Mouse (Mus musculus): ENCODE measurements around the gene Plekha7. TPM values are rescaled to one million over a fixed set of nuclear protein-coding genes. Genes with fewer than 3 reads are reported as not detected.

Plekha7 gene
- polyA plus RNA-seq, 1 experiment from 2014 or later: 11.8 TPM

GRCm38 (mm10) chr7:116149568-116149967 is 158.6 kb downstream of the Plekha7 start:
- TF ChIP-seq CTCF (IDR thresholded peaks at IDR 0.05; ENCODE audit: low read depth): no peak
- H3K9me3 ChIP-seq (replicated peaks; ENCODE audit: low read length): no peaks in the 10 kb centered on the region
- H3K9ac ChIP-seq (ENCODE audit: low read depth, low read length): no peak overlapping the region
- H3K4me1 ChIP-seq (replicated peaks; ENCODE audit: insufficient read depth, low read length): no peaks in the 10 kb centered on the region
- 76% methylated on average over 4 of the region's 4 CpGs for WGBS
- no peak for DNase-seq (ENCODE audit: low spot score)
- H3K27ac ChIP-seq: no peak overlapping the region
- H3K36me3 ChIP-seq (ENCODE audit: insufficient read depth, low read length): no peaks in the 10 kb centered on the region
- no peak for ATAC-seq (replicated peaks; ENCODE audit: low FRiP score, low read depth)
- H3K4me2 ChIP-seq (ENCODE audit: low read length): no peak overlapping the region
- H3K4me3 ChIP-seq (replicated peaks; ENCODE audit: low read depth, low read length): no peak overlapping the region
- H3K27me3 ChIP-seq (ENCODE audit: insufficient read depth, low read length): no peaks in the 10 kb centered on the region

GRCm38 (mm10) chr7:116147114-116147513 is 161.1 kb downstream of the Plekha7 start:
- no peak for DNase-seq (ENCODE audit: low spot score)
- Histone ChIP-seq H3K9me3 (replicated peaks; ENCODE audit: low read length) (no peaks in the 10 kb centered on the region), H3K27ac (no peak overlapping the region), H3K9ac (ENCODE audit: low read depth, low read length) (no peak overlapping the region), H3K4me3 (replicated peaks; ENCODE audit: low read depth, low read length) (no peak overlapping the region), H3K27me3 (ENCODE audit: insufficient read depth, low read length) (no peaks in the 10 kb centered on the region), H3K4me2 (ENCODE audit: low read length) (no peak overlapping the region), H3K36me3 (ENCODE audit: insufficient read depth, low read length) (no peaks in the 10 kb centered on the region), H3K4me1 (replicated peaks; ENCODE audit: insufficient read depth, low read length) (no peaks in the 10 kb centered on the region)
- 95% methylated on average over 2 of the region's 2 CpGs for WGBS
- no peak for ATAC-seq (replicated peaks; ENCODE audit: low FRiP score, low read depth)
- no peak; the same call in 1 of the 2 replicates for TF ChIP-seq CTCF (IDR thresholded peaks at IDR 0.05; ENCODE audit: low read depth)

GRCm38 (mm10) chr7:116145030-116145429 is 163.1 kb downstream of the Plekha7 start:
- H3K9ac ChIP-seq (ENCODE audit: low read depth, low read length): no peak overlapping the region
- DNase-seq (ENCODE audit: low spot score): no peak
- 0 out of 2 replicates have a peak, but pooled peaks have one; percentile 17 for ATAC-seq (replicated peaks; ENCODE audit: low FRiP score, low read depth)
- H3K4me1 ChIP-seq (replicated peaks; ENCODE audit: insufficient read depth, low read length): no peaks in the 10 kb centered on the region
- H3K4me2 ChIP-seq (ENCODE audit: low read length): no peak overlapping the region
- H3K9me3 ChIP-seq (replicated peaks; ENCODE audit: low read length): no peaks in the 10 kb centered on the region
- no peak overlapping the region for H3K27ac ChIP-seq
- H3K27me3 ChIP-seq (ENCODE audit: insufficient read depth, low read length): no peaks in the 10 kb centered on the region
- WGBS: 76% methylated on average over 6 of the region's 6 CpGs
- TF ChIP-seq CTCF (IDR thresholded peaks at IDR 0.05; ENCODE audit: low read depth): no peak
- no peaks in the 10 kb centered on the region for H3K36me3 ChIP-seq (ENCODE audit: insufficient read depth, low read length)
- H3K4me3 ChIP-seq (replicated peaks; ENCODE audit: low read depth, low read length): no peak overlapping the region

- no peak for DNase-seq (ENCODE audit: low spot score)
- Histone ChIP-seq H3K4me3 (replicated peaks; ENCODE audit: low read depth, low read length) (no peak overlapping the region), H3K36me3 (ENCODE audit: insufficient read depth, low read length) (no peaks in the 10 kb centered on the region), H3K9me3 (replicated peaks; ENCODE audit: low read length) (no peaks in the 10 kb centered on the region), H3K4me2 (ENCODE audit: low read length) (no peak overlapping the region), H3K9ac (ENCODE audit: low read depth, low read length) (no peak overlapping the region), H3K4me1 (replicated peaks; ENCODE audit: insufficient read depth, low read length) (no peaks in the 10 kb centered on the region), H3K27ac (no peak overlapping the region), H3K27me3 (ENCODE audit: insufficient read depth, low read length) (no peaks in the 10 kb centered on the region)
- no peak for TF ChIP-seq CTCF (IDR thresholded peaks at IDR 0.05; ENCODE audit: low read depth)
- ATAC-seq (replicated peaks; ENCODE audit: low FRiP score, low read depth): no peak
- WGBS: 67% methylated on average over 3 of the region's 3 CpGs
Measured at GRCm38 (mm10) chr7:116137671-116138070, 170.5 kb downstream of the Plekha7 start.

GRCm38 (mm10) chr7:116137149-116137548 is 171.0 kb downstream of the Plekha7 start:
- H3K4me2 ChIP-seq (ENCODE audit: low read length): no peak overlapping the region
- TF ChIP-seq CTCF (IDR thresholded peaks at IDR 0.05; ENCODE audit: low read depth): no peak
- no peak overlapping the region for H3K4me3 ChIP-seq (replicated peaks; ENCODE audit: low read depth, low read length)
- WGBS: 71% methylated on average over 12 of the region's 12 CpGs
- H3K27me3 ChIP-seq (ENCODE audit: insufficient read depth, low read length): no peaks in the 10 kb centered on the region
- ATAC-seq (replicated peaks; ENCODE audit: low FRiP score, low read depth) (no peak), DNase-seq (ENCODE audit: low spot score) (no peak)
- no peak overlapping the region for H3K27ac ChIP-seq
- H3K36me3 ChIP-seq (ENCODE audit: insufficient read depth, low read length): no peaks in the 10 kb centered on the region
- H3K9ac ChIP-seq (ENCODE audit: low read depth, low read length): no peak overlapping the region
- no peaks in the 10 kb centered on the region for H3K9me3 ChIP-seq (replicated peaks; ENCODE audit: low read length)
- no peaks in the 10 kb centered on the region for H3K4me1 ChIP-seq (replicated peaks; ENCODE audit: insufficient read depth, low read length)

GRCm38 (mm10) chr7:116134413-116135292 is 173.5 kb downstream of the Plekha7 start:
- ATAC-seq (replicated peaks; ENCODE audit: low FRiP score, low read depth) (no peak), DNase-seq (ENCODE audit: low spot score) (no peak)
- Histone ChIP-seq H3K27ac (no peak overlapping the region), H3K9me3 (replicated peaks; ENCODE audit: low read length) (no peaks in the 10 kb centered on the region), H3K27me3 (ENCODE audit: insufficient read depth, low read length) (no peaks in the 10 kb centered on the region), H3K9ac (ENCODE audit: low read depth, low read length) (peak overlapping the region; percentile 28; the same call in 1 of the 2 replicates), H3K4me2 (ENCODE audit: low read length) (no peak overlapping the region), H3K36me3 (ENCODE audit: insufficient read depth, low read length) (no peaks in the 10 kb centered on the region), H3K4me1 (replicated peaks; ENCODE audit: insufficient read depth, low read length) (no peaks in the 10 kb centered on the region), H3K4me3 (replicated peaks; ENCODE audit: low read depth, low read length) (no peak overlapping the region)
- TF ChIP-seq CTCF (IDR thresholded peaks at IDR 0.05; ENCODE audit: low read depth): peak; percentile 41
- 71% methylated on average over 31 of the region's 31 CpGs for WGBS

All from kidney, postnatal 0 days (tissue).